Mouse (Mus musculus): Measurements from ENCODE around the gene Klhl35. TPM values are rescaled to one million over a fixed set of nuclear protein-coding genes. Genes with fewer than 3 reads are reported as not detected.

Klhl35 gene
- total RNA-seq (2021): 1.3 TPM in 2 replicates
- long read RNA-seq, experiment 1, partial matches to known transcripts: 1 of 1 reads
- long read RNA-seq, experiment 1, other reads (novel, unspliced or antisense): 0 of 1 reads
- long read RNA-seq, experiment 2, partial matches to known transcripts: 1 of 1 reads
- long read RNA-seq, experiment 2, other reads (novel, unspliced or antisense): 0 of 1 reads

GRCm38 (mm10) chr7:99465811-99466210 lies at the start of gene Klhl35:
Klhl35 (plus strand) TSS chr7:99466004.
- no peak for DNase-seq

GRCm38 (mm10) chr7:99419311-99419710 lies 46.5 kb upstream of the Klhl35 start:
- no peak for DNase-seq

- DNase-seq: no peak
These were observed 44.8 kb upstream of the Klhl35 start for GRCm38 (mm10) chr7:99421006-99421405.

- DNase-seq: peak; percentile 64
These were observed 41.2 kb upstream of the Klhl35 start for GRCm38 (mm10) chr7:99424538-99425155.

- no peak for DNase-seq
These were observed 40.1 kb upstream of the Klhl35 start for GRCm38 (mm10) chr7:99425706-99426105.

GRCm38 (mm10) chr7:99427031-99427430 lies 38.8 kb upstream of the Klhl35 start:
- no peak for DNase-seq

GRCm38 (mm10) chr7:99427987-99428386 lies 37.8 kb upstream of the Klhl35 start:
- no peak for DNase-seq

GRCm38 (mm10) chr7:99428836-99429235 lies 37.0 kb upstream of the Klhl35 start:
- DNase-seq: no peak

GRCm38 (mm10) chr7:99429786-99430185 lies 36.0 kb upstream of the Klhl35 start:
- no peak for DNase-seq

GRCm38 (mm10) chr7:99430246-99430645 lies 35.6 kb upstream of the Klhl35 start:
- no peak for DNase-seq

GRCm38 (mm10) chr7:99432248-99432647 lies 33.6 kb upstream of the Klhl35 start:
- DNase-seq: no peak

GRCm38 (mm10) chr7:99432863-99433262 lies 32.9 kb upstream of the Klhl35 start:
- DNase-seq: no peak

- DNase-seq: no peak
These were observed 31.0 kb upstream of the Klhl35 start for GRCm38 (mm10) chr7:99434672-99435250.

GRCm38 (mm10) chr7:99436530-99436929 lies 29.3 kb upstream of the Klhl35 start:
- DNase-seq: no peak

- DNase-seq: no peak
These were observed 26.9 kb upstream of the Klhl35 start for GRCm38 (mm10) chr7:99438881-99439280.

GRCm38 (mm10) chr7:99441534-99442072 lies 24.2 kb upstream of the Klhl35 start:
- peak; percentile 88 for DNase-seq

- DNase-seq: no peak
These were observed 22.6 kb upstream of the Klhl35 start for GRCm38 (mm10) chr7:99443164-99443563.

GRCm38 (mm10) chr7:99444012-99444411 lies 21.8 kb upstream of the Klhl35 start:
- DNase-seq: no peak

GRCm38 (mm10) chr7:99445833-99446232 lies 20.0 kb upstream of the Klhl35 start:
- peak; percentile 48 for DNase-seq

GRCm38 (mm10) chr7:99447323-99447722 lies 18.5 kb upstream of the Klhl35 start:
- no peak for DNase-seq

- no peak for DNase-seq
These were observed 17.2 kb upstream of the Klhl35 start for GRCm38 (mm10) chr7:99448619-99449018.

- no peak for DNase-seq
These were observed 16.7 kb upstream of the Klhl35 start for GRCm38 (mm10) chr7:99449063-99449462.

GRCm38 (mm10) chr7:99449751-99450150 lies 16.1 kb upstream of the Klhl35 start:
- DNase-seq: no peak

- DNase-seq: peak; percentile 83
These were observed 15.1 kb upstream of the Klhl35 start for GRCm38 (mm10) chr7:99450703-99451102.
